Mouse (Mus musculus) hindbrain, embryonic 15.5 days (tissue): Measurements from ENCODE around the gene Kif23. TPM values are rescaled to one million over a fixed set of nuclear protein-coding genes. Genes with fewer than 3 reads are reported as not detected.

Experiments used
- ATAC-seq: fragments of 200-750 bp; cut with Nextera tagmentation; 2 replicates; pipeline ENCODE4 v1.8.0; 2017; ENCODE audit warnings: low read depth, moderate number of reproducible peaks, moderate TSS enrichment; ENCODE audit not compliant: low FRiP score
- H3K27ac ChIP-seq: fragments of 300-500 bp; sonication (generic); replicated peaks from 2 replicates; pipeline ENCODE4 v1.5.1; 2015; ENCODE audit warnings: mild to moderate bottlenecking, inconsistent platforms
- H3K27me3 ChIP-seq: fragments of 300-500 bp; sonication (generic); 2 replicates; pipeline ENCODE4 v1.6.1; 2015; ENCODE audit warnings: control low read depth, inconsistent platforms
- H3K36me3 ChIP-seq: fragments of 300-500 bp; sonication (generic); 2 replicates; pipeline ENCODE4 v1.6.1; 2015; ENCODE audit warnings: control low read depth, inconsistent platforms
- H3K4me1 ChIP-seq: fragments of 300-500 bp; sonication (generic); replicated peaks from 2 replicates; pipeline ENCODE4 v1.6.1; 2015; ENCODE audit warnings: control low read depth, inconsistent platforms
- H3K4me2 ChIP-seq: fragments of 300-500 bp; sonication (generic); 2 replicates; pipeline ENCODE4 v1.6.1; 2015; ENCODE audit warnings: moderate library complexity, mild to moderate bottlenecking, inconsistent platforms
- H3K4me3 ChIP-seq: fragments of 300-500 bp; sonication (generic); 2 replicates; pipeline ENCODE4 v1.5.1; 2015; ENCODE audit warnings: mild to moderate bottlenecking, inconsistent platforms
- H3K9ac ChIP-seq: fragments of 300-500 bp; sonication (generic); 2 replicates; pipeline ENCODE4 v1.6.1; 2015; ENCODE audit warnings: inconsistent platforms
- H3K9me3 ChIP-seq: fragments of 300-500 bp; sonication (generic); 2 replicates; pipeline ENCODE4 v1.6.1; 2016; ENCODE audit warnings: control low read depth, inconsistent platforms
- WGBS: fragments of 180-500 bp; shearing (Covaris S2); methylation state at CpG from one replicate; pipeline ENCODE4 v1.1.7; 2015; 5-methylcytosine and 5-hydroxymethylcytosine counted together
- polyA plus RNA-seq: library from polyadenylated mRNA; unstranded; fragments of >200 nt; fragmentation: Nextera tagmentation; extraction: Ambion mirVana; gene quantifications from 2 replicates; pipeline ENCODE4 v1.2.1, GENCODE M21; 2015

Gene Kif23
- polyA plus RNA-seq, 1 experiment from 2014 or later, result 20.4 TPM

- no peak overlapping the region for H3K27ac ChIP-seq
- 8% methylated on average over 16 of the region's 16 CpGs for WGBS
- H3K27me3 ChIP-seq, result peaks cover 21% of the 10 kb centered on the region
- H3K4me3 ChIP-seq, result no peak overlapping the region
- ATAC-seq, result peak; percentile 31; the same call in 1 of the 2 replicates
- no peak overlapping the region for H3K9ac ChIP-seq
- H3K9me3 ChIP-seq, result no peaks in the 10 kb centered on the region
- peaks cover 18% of the 10 kb centered on the region for H3K4me1 ChIP-seq
- H3K36me3 ChIP-seq, result no peaks in the 10 kb centered on the region
- peak overlapping the region; percentile 32 for H3K4me2 ChIP-seq
These were observed 46.8 kb downstream of the Kif23 start for GRCm38 (mm10) chr9:61899804-61900203.

- Histone ChIP-seq H3K9me3 (no peaks in the 10 kb centered on the region), H3K36me3 (no peaks in the 10 kb centered on the region), H3K27me3 (peaks cover 21% of the 10 kb centered on the region), H3K9ac (no peak overlapping the region), H3K4me3 (no peak overlapping the region), H3K4me2 (no peak overlapping the region), H3K4me1 (peaks cover 18% of the 10 kb centered on the region), H3K27ac (no peak overlapping the region)
- under 1% methylated on average over 7 of the region's 8 CpGs for WGBS
- ATAC-seq, result no peak
These were observed 48.2 kb downstream of the Kif23 start for GRCm38 (mm10) chr9:61898401-61898800.

GRCm38 (mm10) chr9:61895014-61895413 is 51.6 kb downstream of the Kif23 start:
- Histone ChIP-seq H3K9ac (no peak overlapping the region), H3K4me1 (0 out of 2 replicates have a peak, but pooled peaks cover 6% of the 10 kb centered on the region)
- WGBS, result 77% methylated on average over 8 of the region's 8 CpGs

GRCm38 (mm10) chr9:61889855-61890254 is 56.7 kb downstream of the Kif23 start:
- H3K9me3 ChIP-seq, result no peaks in the 10 kb centered on the region
- peak overlapping the region; percentile 57 for H3K27ac ChIP-seq
- H3K9ac ChIP-seq, result no peak overlapping the region
- 35% methylated on average over 8 of the region's 8 CpGs for WGBS
- H3K4me1 ChIP-seq, result peaks cover 12% of the 10 kb centered on the region
- no peak overlapping the region for H3K4me3 ChIP-seq
- peak; percentile 63; the same call in 1 of the 2 replicates for ATAC-seq
- H3K27me3 ChIP-seq, result no peaks in the 10 kb centered on the region
- no peaks in the 10 kb centered on the region for H3K36me3 ChIP-seq
- no peak overlapping the region for H3K4me2 ChIP-seq

More at GRCm38 (mm10) chr9:61895014-61895413, 51.6 kb downstream of the Kif23 start:
- no peak overlapping the region for H3K27ac ChIP-seq
- no peak overlapping the region for H3K4me2 ChIP-seq
- ATAC-seq, result no peak
- H3K27me3 ChIP-seq, result peaks cover 15% of the 10 kb centered on the region
- H3K9me3 ChIP-seq, result no peaks in the 10 kb centered on the region
- H3K36me3 ChIP-seq, result no peaks in the 10 kb centered on the region
- H3K4me3 ChIP-seq, result no peak overlapping the region

- H3K4me1 ChIP-seq, result peaks cover 20% of the 10 kb centered on the region
- H3K9me3 ChIP-seq, result no peaks in the 10 kb centered on the region
- H3K4me2 ChIP-seq, result no peak overlapping the region
- H3K27ac ChIP-seq, result no peak overlapping the region
- no peak overlapping the region for H3K9ac ChIP-seq
- no peak overlapping the region for H3K4me3 ChIP-seq
- 40% methylated on average over 11 of the region's 11 CpGs for WGBS
- H3K27me3 ChIP-seq, result no peaks in the 10 kb centered on the region
- peak; percentile 80 for ATAC-seq
- no peaks in the 10 kb centered on the region for H3K36me3 ChIP-seq
These were observed 58.8 kb downstream of the Kif23 start for GRCm38 (mm10) chr9:61887661-61888379.

GRCm38 (mm10) chr9:61885964-61886363 is 60.6 kb downstream of the Kif23 start:
- no peaks in the 10 kb centered on the region for H3K36me3 ChIP-seq
- no peak overlapping the region for H3K9ac ChIP-seq
- ATAC-seq, result no peak
- H3K4me1 ChIP-seq, result peaks cover 20% of the 10 kb centered on the region
- no peak overlapping the region for H3K4me2 ChIP-seq
- H3K4me3 ChIP-seq, result no peak overlapping the region
- no peak overlapping the region for H3K27ac ChIP-seq
- 83% methylated on average over 7 of the region's 7 CpGs for WGBS
- H3K9me3 ChIP-seq, result no peaks in the 10 kb centered on the region
- no peaks in the 10 kb centered on the region for H3K27me3 ChIP-seq

- H3K9ac ChIP-seq, result no peak overlapping the region
- H3K9me3 ChIP-seq, result no peaks in the 10 kb centered on the region
- peaks cover 20% of the 10 kb centered on the region for H3K4me1 ChIP-seq
- H3K36me3 ChIP-seq, result no peaks in the 10 kb centered on the region
- no peak overlapping the region for H3K4me2 ChIP-seq
- no peaks in the 10 kb centered on the region for H3K27me3 ChIP-seq
- no peak for ATAC-seq
- H3K27ac ChIP-seq, result no peak overlapping the region; the same call in 1 of the 2 replicates
- H3K4me3 ChIP-seq, result no peak overlapping the region
- WGBS, result 26% methylated on average over 13 of the region's 13 CpGs
These were observed 61.6 kb downstream of the Kif23 start for GRCm38 (mm10) chr9:61884936-61885335.

- 53% methylated on average over 7 of the region's 7 CpGs for WGBS
- H3K9ac ChIP-seq, result no peak overlapping the region
These were observed 62.2 kb downstream of the Kif23 start for GRCm38 (mm10) chr9:61884375-61884774.

GRCm38 (mm10) chr9:61882179-61882578 is 64.4 kb downstream of the Kif23 start:
- Histone ChIP-seq H3K4me3 (no peak overlapping the region), H3K4me2 (no peak overlapping the region), H3K27ac (no peak overlapping the region), H3K27me3 (no peaks in the 10 kb centered on the region), H3K36me3 (no peaks in the 10 kb centered on the region), H3K4me1 (peaks cover 30% of the 10 kb centered on the region), H3K9me3 (no peaks in the 10 kb centered on the region), H3K9ac (no peak overlapping the region)
- WGBS, result 76% methylated on average over 3 of the region's 3 CpGs
- no peak for ATAC-seq

More at GRCm38 (mm10) chr9:61884375-61884774, 62.2 kb downstream of the Kif23 start:
- no peak for ATAC-seq
- H3K9me3 ChIP-seq, result no peaks in the 10 kb centered on the region
- peaks cover 17% of the 10 kb centered on the region for H3K4me1 ChIP-seq
- no peaks in the 10 kb centered on the region for H3K36me3 ChIP-seq
- H3K27ac ChIP-seq, result no peak overlapping the region; the same call in 1 of the 2 replicates
- no peak overlapping the region for H3K4me2 ChIP-seq
- no peaks in the 10 kb centered on the region for H3K27me3 ChIP-seq
- H3K4me3 ChIP-seq, result no peak overlapping the region

GRCm38 (mm10) chr9:61878889-61879288 is 67.7 kb downstream of the Kif23 start:
- 34% methylated on average over 2 of the region's 2 CpGs for WGBS
- ATAC-seq, result no peak
- Histone ChIP-seq H3K36me3 (no peaks in the 10 kb centered on the region), H3K4me2 (no peak overlapping the region), H3K9ac (no peak overlapping the region), H3K27ac (no peak overlapping the region), H3K4me3 (no peak overlapping the region), H3K27me3 (no peaks in the 10 kb centered on the region), H3K4me1 (peaks cover 34% of the 10 kb centered on the region), H3K9me3 (no peaks in the 10 kb centered on the region)

GRCm38 (mm10) chr9:61877373-61878112 is 69.0 kb downstream of the Kif23 start:
- Histone ChIP-seq H3K4me1 (peaks cover 44% of the 10 kb centered on the region), H3K4me3 (no peak overlapping the region), H3K9me3 (no peaks in the 10 kb centered on the region), H3K4me2 (peak overlapping the region; percentile 27; the same call in 1 of the 2 replicates), H3K9ac (no peak overlapping the region), H3K27ac (no peak overlapping the region), H3K36me3 (no peaks in the 10 kb centered on the region), H3K27me3 (no peaks in the 10 kb centered on the region)
- ATAC-seq, result no peak
- 10% methylated on average over 22 of the region's 22 CpGs for WGBS

- no peaks in the 10 kb centered on the region for H3K36me3 ChIP-seq
- 25% methylated on average over 8 of the region's 8 CpGs for WGBS
- ATAC-seq, result no peak
- 0 out of 2 replicates have a peak overlapping the region, but pooled peaks have one; percentile 56 for H3K27ac ChIP-seq
- no peaks in the 10 kb centered on the region for H3K9me3 ChIP-seq
- no peaks in the 10 kb centered on the region for H3K27me3 ChIP-seq
- no peak overlapping the region for H3K4me3 ChIP-seq
- no peak overlapping the region for H3K9ac ChIP-seq
- H3K4me2 ChIP-seq, result no peak overlapping the region
- H3K4me1 ChIP-seq, result peaks cover 51% of the 10 kb centered on the region
These were observed 73.2 kb downstream of the Kif23 start for GRCm38 (mm10) chr9:61873325-61873724.
